Mouse (Mus musculus) kidney, adult 2 months (tissue): ENCODE measurements around the gene Phc1.

Experiments used
- CTCF ChIP-seq: fragments of 200-500 bp; conservative IDR thresholded peaks from 2 replicates; pipeline ENCODE4 v1.5.1; 2011; ENCODE audit warnings: low read depth, mild to moderate bottlenecking, control low read depth, low read length, moderate library complexity, mixed read lengths; ENCODE audit not compliant: insufficient read depth, insufficient read length
- POLR2A ChIP-seq: fragments of 200-500 bp; IDR thresholded peaks from one replicate; pipeline ENCODE4 v1.6.1; 2011; ENCODE audit warnings: low read depth, low read length, control low read depth

DNA sequence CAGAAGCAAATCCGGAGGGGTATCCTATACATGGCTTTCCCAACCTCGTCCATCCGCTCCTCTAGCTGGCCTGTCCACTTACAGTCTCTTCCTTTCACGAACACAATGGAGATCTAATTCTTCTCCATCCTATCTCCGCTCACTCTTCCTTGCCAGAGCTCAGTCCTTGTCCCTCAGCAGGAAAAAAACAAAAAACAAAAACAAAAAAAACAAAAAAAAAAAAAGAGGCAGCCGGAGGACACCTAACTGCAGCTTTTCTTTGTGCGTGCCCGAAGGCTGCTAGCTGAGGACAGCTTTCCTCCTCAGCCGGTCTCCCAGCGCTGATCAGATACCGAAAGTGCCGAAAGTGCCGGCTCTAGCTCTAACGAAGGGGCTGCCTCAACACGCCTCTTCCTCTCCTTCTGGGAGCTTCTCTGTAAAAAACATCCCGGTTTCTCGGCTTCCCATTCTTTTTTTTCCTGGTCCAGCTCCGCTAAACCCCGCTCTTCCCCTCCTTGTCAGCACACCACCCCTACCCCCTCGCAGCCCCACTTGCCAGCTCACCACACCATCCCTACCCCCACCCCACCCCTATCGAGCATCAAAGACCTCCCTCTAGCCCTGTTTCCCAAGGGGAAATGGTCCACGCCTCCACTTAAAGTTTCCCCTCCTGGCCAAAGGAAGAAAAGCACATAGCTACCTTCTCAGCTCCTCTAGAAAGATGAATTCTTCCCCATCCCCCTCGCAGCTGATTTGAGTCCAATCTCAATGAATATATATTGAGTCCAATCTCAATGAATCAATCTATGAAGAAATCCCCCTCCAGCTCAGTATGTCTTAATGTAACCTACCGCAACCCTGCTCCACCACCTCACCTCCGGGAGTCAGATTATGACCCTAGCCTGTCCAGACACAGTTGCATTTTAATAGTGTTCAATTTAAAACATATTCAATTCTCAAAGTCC is 42.8 kb downstream of the Phc1 start:
- TF ChIP-seq CTCF, result no peak
- TF ChIP-seq POLR2A, result no peak
